Mouse (Mus musculus) lung, adult 2 months (tissue): ENCODE data around the gene Nacc1.
A peak's percentile ranks its signal among the peaks of the same experiment; 100 is the strongest.

ENCODE experiments used
- CTCF ChIP-seq: fragments of 200-500 bp; IDR thresholded peaks from 2 replicates; pipeline ENCODE4 v1.5.1; 2011; ENCODE audit warnings: mild to moderate bottlenecking, low read length, control low read depth; ENCODE audit not compliant: insufficient read depth
- POLR2A ChIP-seq: fragments of 200-500 bp; IDR thresholded peaks from 2 replicates; pipeline ENCODE4 v1.6.1; 2011; ENCODE audit warnings: low read depth, mild to moderate bottlenecking, control low read depth, low read length, borderline replicate concordance; ENCODE audit errors: extremely low read depth

DNA sequence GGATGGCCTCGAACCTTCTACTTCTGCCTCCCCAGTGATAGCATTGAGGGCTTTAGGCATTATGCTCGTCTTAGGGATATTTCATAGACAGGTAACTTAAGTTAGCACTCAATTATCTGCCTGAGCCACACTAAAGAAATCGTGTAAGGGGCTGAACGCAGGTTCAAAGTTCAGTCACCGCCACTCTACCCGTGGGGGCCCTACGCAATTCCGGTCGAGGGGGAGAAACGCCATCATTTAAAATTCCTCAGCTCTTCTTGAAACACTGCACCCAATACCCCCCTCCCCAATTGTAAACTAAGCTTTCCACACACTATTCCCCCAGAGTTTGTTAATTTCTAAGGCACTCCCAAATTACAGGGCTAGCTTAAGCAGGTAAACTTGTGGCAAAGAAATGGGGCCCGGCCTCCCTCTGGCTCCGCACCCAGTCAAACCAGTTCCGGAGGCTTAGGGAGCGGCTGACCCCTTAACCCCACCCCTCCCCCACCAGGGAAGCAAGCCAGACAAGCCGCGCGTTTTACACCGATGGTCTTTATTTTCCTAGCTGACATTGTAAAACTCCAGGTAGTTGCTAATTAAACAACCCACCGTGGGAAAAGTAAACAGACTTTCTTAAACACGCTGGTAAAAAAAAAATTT lies 26.7 kb downstream of the Nacc1 start:
- TF ChIP-seq CTCF (no peak), POLR2A (0 out of 2 replicates have a peak, but pooled peaks have one; percentile 7)
